Mouse (Mus musculus) olfactory bulb, adult 2 months (tissue): ENCODE results near the gene Bcat1.

ENCODE experiments used
- CTCF ChIP-seq: fragments of 200-500 bp; IDR thresholded peaks from 2 replicates; pipeline ENCODE4 v1.5.1; 2012; ENCODE audit warnings: low read depth, mild to moderate bottlenecking, low read length, moderate library complexity; ENCODE audit not compliant: insufficient read depth
- POLR2A ChIP-seq: fragments of 200-500 bp; IDR thresholded peaks from 2 replicates; pipeline ENCODE4 v1.6.1; 2012; ENCODE audit warnings: mild to moderate bottlenecking, low read depth, low read length, moderate library complexity; ENCODE audit not compliant: insufficient read depth

DNA sequence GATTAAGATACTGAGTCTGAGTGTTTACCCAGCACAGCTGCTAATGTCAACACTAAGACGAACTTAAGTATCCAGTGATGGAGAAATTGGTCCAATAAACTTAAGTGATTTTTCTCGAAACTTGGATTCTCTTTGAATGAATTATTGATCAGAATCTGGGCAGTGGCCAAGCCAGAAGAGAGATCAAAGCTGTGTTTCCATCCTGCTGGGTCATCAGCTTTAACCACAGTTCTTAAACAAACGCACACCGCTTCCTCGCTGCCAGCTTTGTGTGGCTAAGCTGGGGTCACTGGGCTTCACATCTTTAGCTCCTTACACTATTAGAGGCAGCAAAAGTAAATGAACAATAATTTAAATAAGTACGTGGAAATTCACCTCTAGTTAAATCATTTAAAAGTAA is 108.4 kb downstream of the Bcat1 start:
- no peak for TF ChIP-seq CTCF
- TF ChIP-seq POLR2A, result no peak
